Mouse (Mus musculus): ENCODE measurements at regions not wholly inside any gene's neighbourhood (a gene's known extent, or its start where the extent isn't known, plus 50 kb on each side); places are given as distances from the start of the nearest gene placed in this dataset.

DNA sequence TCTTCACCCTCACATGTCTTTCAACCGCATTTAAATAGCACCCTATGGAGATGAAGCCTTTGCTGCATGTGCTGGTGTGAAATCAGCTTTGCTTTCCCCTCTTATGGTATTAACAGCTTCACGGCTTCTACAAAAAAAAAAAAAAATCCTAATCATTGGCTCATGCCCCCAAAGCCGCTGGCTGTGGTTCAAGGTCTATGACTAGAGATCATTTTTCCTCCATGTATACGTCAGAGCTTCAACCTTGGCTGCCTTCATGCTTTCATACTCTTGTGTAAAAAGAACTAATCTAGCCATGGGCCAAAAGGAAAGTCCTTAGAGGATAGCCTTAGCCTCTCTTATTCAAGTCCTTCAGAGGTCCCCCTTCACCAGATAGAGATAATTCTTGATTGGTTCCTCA, 320.6 kb upstream of the Ube2e3 start:
- H3K27me3 ChIP-seq (ENCODE audit: control insufficient read depth in 1 of 2, insufficient read depth in 2 of 2, low read length in 2 of 2) = no peaks in the 10 kb centered on the region
- no peaks in the 10 kb centered on the region for H3K36me3 ChIP-seq (ENCODE audit: control insufficient read depth in 1 of 2, insufficient read depth in 2 of 2, low read length in 2 of 2)
- no peak for DNase-seq (ENCODE audit: low read depth, low spot score)
- TF ChIP-seq MYB (IDR thresholded peaks at IDR 0.05; ENCODE audit: low read depth, low read length) (no peak), POLR2AphosphoS2 (IDR thresholded peaks at IDR 0.05; ENCODE audit: low read length) (no peak), USF1 (IDR thresholded peaks at IDR 0.05; ENCODE audit: low read depth, low read length) (no peak), MXI1 (IDR thresholded peaks at IDR 0.05; ENCODE audit: low read depth, low read length) (no peak), POLR2AphosphoS5 (IDR thresholded peaks at IDR 0.05; ENCODE audit: borderline replicate concordance, low read depth, low read length) (no peak), CHD1 (IDR thresholded peaks at IDR 0.05; ENCODE audit: low read depth, low read length) (no peak), ZC3H11A (IDR thresholded peaks at IDR 0.05; ENCODE audit: low read depth, low read length) (no peak), UBTF (IDR thresholded peaks at IDR 0.05; ENCODE audit: borderline replicate concordance, insufficient read depth, low read depth, low read length) (no peak), JUND (IDR thresholded peaks at IDR 0.05; ENCODE audit: low read depth, low read length) (no peak), CHD2 (IDR thresholded peaks at IDR 0.05; ENCODE audit: low read length) (no peak), MAFK (IDR thresholded peaks at IDR 0.05; ENCODE audit: borderline replicate concordance, low read depth, low read length) (no peak), E2F4 (IDR thresholded peaks at IDR 0.05; ENCODE audit: borderline replicate concordance, low read depth, low read length) (no peak), RAD21 (IDR thresholded peaks at IDR 0.05; ENCODE audit: low read depth, low read length) (no peak), POLR2A (IDR thresholded peaks at IDR 0.05; ENCODE audit: control insufficient read depth in 1 of 2, insufficient read depth in 1 of 2, low read depth in 1 of 2, low read length in 2 of 2, poor library complexity in 1 of 2) (no peak), USF2 (IDR thresholded peaks at IDR 0.05; ENCODE audit: borderline replicate concordance in 1 of 2, insufficient read depth in 1 of 2, low read depth in 1 of 2, low read length in 2 of 2) (no peak), NRF1 (IDR thresholded peaks at IDR 0.05; ENCODE audit: insufficient read depth, low read depth, low read length, poor library complexity, severe bottlenecking) (no peak), TBP (IDR thresholded peaks at IDR 0.05; ENCODE audit: low read depth, low read length) (no peak), MEF2A (IDR thresholded peaks at IDR 0.05; ENCODE audit: extremely low read depth, insufficient replicate concordance, low read depth, low read length, poor library complexity, severe bottlenecking) (no peak), MAZ (IDR thresholded peaks at IDR 0.05; ENCODE audit: low read depth, low read length) (no peak)
- no peak overlapping the region for H3K4me3 ChIP-seq (ENCODE audit: control insufficient read depth in 1 of 2, insufficient read depth in 1 of 2, low read depth in 2 of 2, low read length in 2 of 2)
- no peaks in the 10 kb centered on the region for H3K4me1 ChIP-seq (ENCODE audit: control insufficient read depth in 1 of 2, insufficient read depth in 2 of 2, low read length in 2 of 2)
- H3K9me3 ChIP-seq (replicated peaks; ENCODE audit: insufficient read depth, low read length) = no peaks in the 10 kb centered on the region
- H3K27ac ChIP-seq (ENCODE audit: control insufficient read depth, low read depth, low read length) = no peak overlapping the region
- no peaks in the 10 kb centered on the region for H3K79me2 ChIP-seq (ENCODE audit: control insufficient read depth, insufficient read depth, low read length, poor library complexity)
- H3K9ac ChIP-seq (ENCODE audit: control insufficient read depth, low read depth, low read length, poor library complexity, severe bottlenecking) = no peak overlapping the region

DNA sequence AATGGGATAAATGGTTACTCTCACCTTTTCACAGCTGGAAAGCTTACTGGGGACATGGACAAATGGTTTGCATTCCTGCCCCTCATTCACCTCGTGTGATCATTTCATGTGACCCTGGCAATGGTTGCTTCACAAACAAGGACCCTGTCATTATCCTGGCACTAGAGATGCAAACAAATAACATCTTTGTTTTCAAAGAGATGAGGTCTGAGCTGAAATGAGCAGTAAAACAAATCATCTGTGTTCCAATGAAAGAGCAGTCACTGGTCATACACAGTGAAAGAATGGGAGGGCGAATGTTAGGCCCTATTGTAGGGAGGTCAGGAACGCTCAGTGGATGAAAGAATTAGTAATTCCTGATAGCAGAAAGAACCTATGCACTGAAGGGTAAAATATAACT, 327.5 kb upstream of the Ube2e3 start:
- TF ChIP-seq HCFC1 (IDR thresholded peaks at IDR 0.05; ENCODE audit: low read depth, low read length) (no peak), CHD2 (IDR thresholded peaks at IDR 0.05; ENCODE audit: low read length) (no peak), ELF1 (IDR thresholded peaks at IDR 0.05; ENCODE audit: low read depth, low read length) (no peak), ZNF384 (IDR thresholded peaks at IDR 0.05; ENCODE audit: low read depth, low read length) (no peak), CTCF (IDR thresholded peaks at IDR 0.05 in 2 of 3, conservative IDR thresholded peaks at IDR 0.05 in 1 of 3; ENCODE audit: control insufficient read depth in 1 of 3, insufficient read depth in 1 of 3, low read depth in 2 of 3, low read length in 3 of 3, poor library complexity in 1 of 3, severe bottlenecking in 1 of 3) (no peak), JUND (IDR thresholded peaks at IDR 0.05; ENCODE audit: low read depth, low read length) (no peak), GATA1 (IDR thresholded peaks at IDR 0.05; ENCODE audit: low read depth, low read length) (no peak), POLR2AphosphoS5 (IDR thresholded peaks at IDR 0.05; ENCODE audit: borderline replicate concordance, low read depth, low read length) (no peak), EP300 (IDR thresholded peaks at IDR 0.05; ENCODE audit: low read depth in 1 of 2, low read length in 2 of 2) (no peak), TCF12 (IDR thresholded peaks at IDR 0.05; ENCODE audit: low read depth, low read length) (no peak), USF1 (IDR thresholded peaks at IDR 0.05; ENCODE audit: low read depth, low read length) (no peak)
- no peaks in the 10 kb centered on the region for H3K36me3 ChIP-seq (ENCODE audit: control insufficient read depth in 1 of 2, insufficient read depth in 2 of 2, low read length in 2 of 2)
- no peaks in the 10 kb centered on the region for H3K79me2 ChIP-seq (ENCODE audit: control insufficient read depth, insufficient read depth, low read length, poor library complexity)
- no peak overlapping the region for H3K9ac ChIP-seq (ENCODE audit: control insufficient read depth, low read depth, low read length, poor library complexity, severe bottlenecking)
- no peak overlapping the region for H3K27ac ChIP-seq (ENCODE audit: control insufficient read depth, low read depth, low read length)
- H3K9me3 ChIP-seq (replicated peaks; ENCODE audit: insufficient read depth, low read length) = no peaks in the 10 kb centered on the region
- H3K4me3 ChIP-seq (ENCODE audit: control insufficient read depth in 1 of 2, insufficient read depth in 1 of 2, low read depth in 2 of 2, low read length in 2 of 2) = no peak overlapping the region
- DNase-seq (ENCODE audit: low read depth, low spot score) = no peak
- H3K27me3 ChIP-seq (ENCODE audit: control insufficient read depth in 1 of 2, insufficient read depth in 2 of 2, low read length in 2 of 2) = no peaks in the 10 kb centered on the region
- H3K4me1 ChIP-seq (ENCODE audit: control insufficient read depth in 1 of 2, insufficient read depth in 2 of 2, low read length in 2 of 2) = no peaks in the 10 kb centered on the region
